Mouse (Mus musculus): Measurements from ENCODE around the gene Fam136a. TPM values are rescaled to one million over a fixed set of nuclear protein-coding genes. Genes with fewer than 3 reads are reported as not detected.

The Fam136a gene
- polyA plus RNA-seq, 1 experiment from 2014 or later, result 74.8 TPM

GRCm38 (mm10) chr6:86400972-86401371, 35.5 kb downstream of the Fam136a start:
- TF ChIP-seq CTCF (IDR thresholded peaks at IDR 0.05; ENCODE audit: low read depth) (peak; percentile 82), EP300 (optimal IDR thresholded peaks at IDR 0.05) (peak; percentile 49)
- Histone ChIP-seq H3K9me3 (ENCODE audit: control insufficient read depth, low read length) (no peaks in the 10 kb centered on the region), H3K36me3 (ENCODE audit: control insufficient read depth, insufficient read depth, low read length) (no peaks in the 10 kb centered on the region), H3K27ac (replicated peaks) (0 out of 2 replicates have a peak overlapping the region, but pooled peaks have one; percentile 41), H3K9ac (ENCODE audit: low read length) (no peak overlapping the region; the same call in 1 of the 2 replicates), H3K4me3 (ENCODE audit: low read depth, low read length) (no peak overlapping the region), H3K4me2 (replicated peaks; ENCODE audit: low read depth) (peak overlapping the region; percentile 46), H3K27me3 (ENCODE audit: control insufficient read depth, insufficient read depth, low read length) (no peaks in the 10 kb centered on the region), H3K4me1 (replicated peaks; ENCODE audit: control insufficient read depth, insufficient read depth) (no peaks in the 10 kb centered on the region)
- DNase-seq (ENCODE audit: low spot score) (peak; percentile 81), ATAC-seq (ENCODE audit: low FRiP score, low TSS enrichment) (peak; percentile 58)
- 2% methylated on average over 9 of the region's 9 CpGs for WGBS

- Histone ChIP-seq H3K27ac (replicated peaks) (no peak overlapping the region), H3K9ac (ENCODE audit: low read length) (no peak overlapping the region), H3K4me3 (ENCODE audit: low read depth, low read length) (peak overlapping the region; percentile 87), H3K4me2 (replicated peaks; ENCODE audit: low read depth) (peak overlapping the region; percentile 42), H3K4me1 (replicated peaks; ENCODE audit: control insufficient read depth, insufficient read depth) (no peaks in the 10 kb centered on the region), H3K9me3 (ENCODE audit: control insufficient read depth, low read length) (no peaks in the 10 kb centered on the region), H3K36me3 (ENCODE audit: control insufficient read depth, insufficient read depth, low read length) (no peaks in the 10 kb centered on the region), H3K27me3 (ENCODE audit: control insufficient read depth, insufficient read depth, low read length) (no peaks in the 10 kb centered on the region)
- DNase-seq (ENCODE audit: low spot score) (no peak), ATAC-seq (ENCODE audit: low FRiP score, low TSS enrichment) (no peak)
- TF ChIP-seq CTCF (IDR thresholded peaks at IDR 0.05; ENCODE audit: low read depth) (no peak), EP300 (optimal IDR thresholded peaks at IDR 0.05) (no peak)
- WGBS, result 34% methylated on average over 12 of the region's 12 CpGs
Observed at GRCm38 (mm10) chr6:86402681-86403607, 37.5 kb downstream of the Fam136a start.

- DNase-seq (ENCODE audit: low spot score), result peak; percentile 83
- H3K4me2 ChIP-seq (replicated peaks; ENCODE audit: low read depth), result peak overlapping the region; percentile 42
- WGBS, result 0% methylated on average over 15 of the region's 15 CpGs
- peak overlapping the region; percentile 87 for H3K4me3 ChIP-seq (ENCODE audit: low read depth, low read length)
- TF ChIP-seq EP300 (optimal IDR thresholded peaks at IDR 0.05), result no peak
- TF ChIP-seq CTCF (IDR thresholded peaks at IDR 0.05; ENCODE audit: low read depth), result no peak; the same call in 1 of the 2 replicates
- H3K9me3 ChIP-seq (ENCODE audit: control insufficient read depth, low read length), result no peaks in the 10 kb centered on the region
- H3K36me3 ChIP-seq (ENCODE audit: control insufficient read depth, insufficient read depth, low read length), result no peaks in the 10 kb centered on the region
- H3K27me3 ChIP-seq (ENCODE audit: control insufficient read depth, insufficient read depth, low read length), result no peaks in the 10 kb centered on the region
- H3K9ac ChIP-seq (ENCODE audit: low read length), result peak overlapping the region; percentile 95; the same call in 1 of the 2 replicates
- no peaks in the 10 kb centered on the region for H3K4me1 ChIP-seq (replicated peaks; ENCODE audit: control insufficient read depth, insufficient read depth)
- H3K27ac ChIP-seq (replicated peaks), result peak overlapping the region; percentile 100
- peak; percentile 59; the same call in 1 of the 2 replicates for ATAC-seq (ENCODE audit: low FRiP score, low TSS enrichment)
Observed at GRCm38 (mm10) chr6:86403728-86404099, 38.3 kb downstream of the Fam136a start.

GRCm38 (mm10) chr6:86404100-86404861, 38.8 kb downstream of the Fam136a start, which contains the start of gene Tia1:
TSS of gene Tia1 (plus strand) at chr6:86404219.
- ATAC-seq (ENCODE audit: low FRiP score, low TSS enrichment) (peak; percentile 94), DNase-seq (ENCODE audit: low spot score) (peak; percentile 96)
- Histone ChIP-seq H3K27me3 (ENCODE audit: control insufficient read depth, insufficient read depth, low read length) (no peaks in the 10 kb centered on the region), H3K9ac (ENCODE audit: low read length) (peak within 1 kb of the TSS; percentile 95), H3K4me3 (ENCODE audit: low read depth, low read length) (peak within 1 kb of the TSS; percentile 87), H3K4me1 (replicated peaks; ENCODE audit: control insufficient read depth, insufficient read depth) (no peaks in the 10 kb centered on the region), H3K27ac (replicated peaks) (peak within 1 kb of the TSS; percentile 100), H3K4me2 (replicated peaks; ENCODE audit: low read depth) (peak within 1 kb of the TSS; percentile 65), H3K9me3 (ENCODE audit: control insufficient read depth, low read length) (no peaks in the 10 kb centered on the region), H3K36me3 (ENCODE audit: control insufficient read depth, insufficient read depth, low read length) (no peaks in the 10 kb centered on the region)
- WGBS, result 0% methylated on average over 62 of the region's 62 CpGs
- TF ChIP-seq EP300 (optimal IDR thresholded peaks at IDR 0.05) (no peak), CTCF (IDR thresholded peaks at IDR 0.05; ENCODE audit: low read depth) (no peak)

- DNase-seq (ENCODE audit: low spot score), result no peak
Observed at GRCm38 (mm10) chr6:86404996-86405395, 39.5 kb downstream of the Fam136a start.

More at GRCm38 (mm10) chr6:86404996-86405395, 39.5 kb downstream of the Fam136a start:
- H3K36me3 ChIP-seq (ENCODE audit: control insufficient read depth, insufficient read depth, low read length), result no peaks in the 10 kb centered on the region
- under 1% methylated on average over 11 of the region's 11 CpGs for WGBS
- H3K9me3 ChIP-seq (ENCODE audit: control insufficient read depth, low read length), result no peaks in the 10 kb centered on the region
- TF ChIP-seq CTCF (IDR thresholded peaks at IDR 0.05; ENCODE audit: low read depth) (no peak), EP300 (optimal IDR thresholded peaks at IDR 0.05) (no peak)
- no peak for ATAC-seq (ENCODE audit: low FRiP score, low TSS enrichment)
- peak overlapping the region; percentile 95 for H3K9ac ChIP-seq (ENCODE audit: low read length)
- H3K4me3 ChIP-seq (ENCODE audit: low read depth, low read length), result peak overlapping the region; percentile 87
- H3K27me3 ChIP-seq (ENCODE audit: control insufficient read depth, insufficient read depth, low read length), result no peaks in the 10 kb centered on the region
- H3K4me1 ChIP-seq (replicated peaks; ENCODE audit: control insufficient read depth, insufficient read depth), result no peaks in the 10 kb centered on the region
- peak overlapping the region; percentile 100; the same call in 1 of the 2 replicates for H3K27ac ChIP-seq (replicated peaks)
- H3K4me2 ChIP-seq (replicated peaks; ENCODE audit: low read depth), result peak overlapping the region; percentile 65
